Mouse (Mus musculus) hematopoietic stem cell, adult 5-6 weeks (primary cell): ENCODE measurements around the gene Mpzl1. TPM values are rescaled to one million over a fixed set of nuclear protein-coding genes. Genes with fewer than 3 reads are reported as not detected.

ENCODE experiments used
- ATAC-seq, 2 experiments: fragments of 125-278 bp in 1 of 2; replicated peaks in 1 of 2; 2 replicates each; pipeline ENCODE4 v1.8.0; 2016 to 2017; ENCODE audit warnings: inconsistent platforms in 2 of 2, mild to moderate bottlenecking in 2 of 2, moderate number of reproducible peaks in 2 of 2, low read depth in 1 of 2, moderate TSS enrichment in 1 of 2; ENCODE audit not compliant: low FRiP score in 2 of 2, poor library complexity in 2 of 2, severe bottlenecking in 2 of 2, insufficient read depth in 1 of 2, low TSS enrichment in 1 of 2
- total RNA-seq: library from RNA; stranded (forward); fragments of 172-1452, 232-1000 nt; gene quantifications from 2 replicates; pipeline ENCODE4 v1.2.3, GENCODE M21; 2017

The Mpzl1 gene
- total RNA-seq, 1 experiment from 2014 or later, result 4.3 TPM

GRCm38 (mm10) chr1:165556711-165557110, 77.6 kb downstream of the Mpzl1 start:
- no peak for ATAC-seq

Other genes starting within 250 kb of the Mpzl1 start
- gene Dcaf6, start 174.1 kb downstream of the Mpzl1 start, total RNA-seq, result 19.1 and 19.9 TPM in 2 replicates
- 77.5 and 113 TPM in 2 replicates for gene Mpc2, start 173.9 kb downstream of the Mpzl1 start, total RNA-seq
- not detected in 2 replicates for gene Adcy10, start 149.4 kb downstream of the Mpzl1 start, total RNA-seq
- 132 and 143 TPM in 2 replicates for gene Rcsd1, start 75.2 kb upstream of the Mpzl1 start, total RNA-seq
- 118 and 127 TPM in 2 replicates for gene Creg1, start 129.2 kb upstream of the Mpzl1 start, total RNA-seq
- 3.6 and 7.2 TPM in 2 replicates for gene Cd247, start 154.1 kb upstream of the Mpzl1 start, total RNA-seq